Mouse (Mus musculus) CH12.LX (cell line): ENCODE measurements at regions not wholly inside any gene's neighbourhood (a gene's known extent, or its start where the extent isn't known, plus 50 kb on each side); places are given as distances from the start of the nearest gene placed in this dataset.
"Not testable (repeated sequence)": the region's sequence is repeated elsewhere in the genome, so short reads cannot be mapped to it uniquely, and the experiment has no call there.

Source experiments
- DNase-seq: peaks from one replicate; pipeline ENCODE4 v3.0.0-alpha.2; 2013; ENCODE audit errors: extremely low read depth
- H3K27ac ChIP-seq: 2 replicates; pipeline ENCODE4 v1.5.1; 2012; ENCODE audit warnings: low read depth, mild to moderate bottlenecking, control low read depth, moderate library complexity; ENCODE audit not compliant: insufficient read depth
- H3K27me3 ChIP-seq: replicated peaks from 2 replicates; pipeline ENCODE3; 2012; ENCODE audit warnings: inconsistent platforms
- H3K36me3 ChIP-seq, 2 experiments: replicated peaks in 1 of 2; 2 replicates each; pipeline versions ENCODE3 to v1.6.1; 2012; ENCODE audit warnings: inconsistent platforms in 1 of 2, low read length in 1 of 2, mild to moderate bottlenecking in 1 of 2, mixed read lengths in 1 of 2, moderate library complexity in 1 of 2; ENCODE audit not compliant: control insufficient read depth in 1 of 2, insufficient read depth in 1 of 2
- H3K4me1 ChIP-seq, 2 experiments: 2 replicates each; pipeline ENCODE4 v1.6.1; 2012; ENCODE audit warnings: inconsistent platforms in 1 of 2, moderate library complexity in 1 of 2; ENCODE audit not compliant: insufficient read depth in 2 of 2, control insufficient read depth in 1 of 2
- H3K4me2 ChIP-seq: 2 replicates; pipeline ENCODE4 v1.6.1; 2012; ENCODE audit warnings: low read depth, mild to moderate bottlenecking, control low read depth; ENCODE audit not compliant: poor library complexity, insufficient read depth, severe bottlenecking
- H3K4me3 ChIP-seq, 3 experiments: fragments of 150-350 bp in 1 of 3; sonication (generic) in 1 of 3; replicated peaks in 1 of 3; 2 replicates each; pipeline versions ENCODE3 to v1.5.1; 2011 to 2012; ENCODE audit warnings: low read depth in 2 of 3, low read length in 2 of 3, mild to moderate bottlenecking in 2 of 3, moderate library complexity in 2 of 3, control low read depth in 1 of 3, improper control_type of control experiment in 1 of 3, inconsistent platforms in 1 of 3, mixed read lengths in 1 of 3; ENCODE audit not compliant: poor library complexity in 1 of 3
- H3K79me2 ChIP-seq: replicated peaks from 2 replicates; pipeline ENCODE4 v1.6.1; 2012; ENCODE audit warnings: mild to moderate bottlenecking, moderate library complexity; ENCODE audit not compliant: control insufficient read depth, poor library complexity, insufficient read depth, severe bottlenecking; ENCODE audit errors: extremely low read depth
- H3K9ac ChIP-seq: 2 replicates; pipeline ENCODE4 v1.6.1; 2012; ENCODE audit warnings: low read depth, mild to moderate bottlenecking, control low read depth, moderate library complexity; ENCODE audit not compliant: insufficient read depth
- H3K9me3 ChIP-seq: replicated peaks from 2 replicates; pipeline ENCODE3; 2012; ENCODE audit warnings: low read length, inconsistent platforms, mixed read lengths
- BHLHE40 ChIP-seq: IDR thresholded peaks from 2 replicates; pipeline ENCODE4 v1.6.1; 2011; ENCODE audit warnings: mild to moderate bottlenecking, low read depth, low read length, improper control_type of control experiment
- CHD2 ChIP-seq: IDR thresholded peaks from 2 replicates; pipeline ENCODE4 v1.6.1; 2011; ENCODE audit warnings: low read length, improper control_type of control experiment
- CTCF ChIP-seq, 2 experiments: IDR thresholded peaks in 1 of 2; conservative IDR thresholded peaks in 1 of 2; 2 replicates each; pipeline ENCODE4 v1.5.1; 2011 to 2012; ENCODE audit warnings: low read depth in 2 of 2, low read length in 2 of 2, improper control_type of control experiment in 1 of 2, inconsistent platforms in 1 of 2, mild to moderate bottlenecking in 1 of 2, moderate library complexity in 1 of 2
- ETS1 ChIP-seq: conservative IDR thresholded peaks from 2 replicates; pipeline ENCODE4 v1.6.1; 2012; ENCODE audit warnings: low read depth, mild to moderate bottlenecking, inconsistent platforms, low read length, improper control_type of control experiment, moderate library complexity
- JUN ChIP-seq: IDR thresholded peaks from 2 replicates; pipeline ENCODE4 v1.6.1; 2011; ENCODE audit warnings: low read depth, mild to moderate bottlenecking, low read length, improper control_type of control experiment, moderate library complexity; ENCODE audit not compliant: insufficient read depth
- JUND ChIP-seq: conservative IDR thresholded peaks from 2 replicates; pipeline ENCODE4 v1.6.1; 2011; ENCODE audit warnings: low read depth, low read length, improper control_type of control experiment
- KAT2A ChIP-seq: IDR thresholded peaks from 2 replicates; pipeline ENCODE4 v1.6.1; 2012; ENCODE audit warnings: low read length, improper control_type of control experiment, inconsistent platforms; ENCODE audit not compliant: insufficient replicate concordance
- MAFK ChIP-seq: IDR thresholded peaks from 2 replicates; pipeline ENCODE4 v1.6.1; 2011; ENCODE audit warnings: low read length, improper control_type of control experiment; ENCODE audit not compliant: insufficient replicate concordance
- MAX ChIP-seq: IDR thresholded peaks from 2 replicates; pipeline ENCODE4 v1.6.1; 2011; ENCODE audit warnings: low read length, improper control_type of control experiment
- MAZ ChIP-seq: IDR thresholded peaks from 2 replicates; pipeline ENCODE4 v1.6.1; 2012; ENCODE audit warnings: low read depth, mild to moderate bottlenecking, inconsistent platforms, low read length, improper control_type of control experiment, moderate library complexity
- MXI1 ChIP-seq: IDR thresholded peaks from 2 replicates; pipeline ENCODE4 v1.6.1; 2011; ENCODE audit warnings: mild to moderate bottlenecking, low read depth, low read length, improper control_type of control experiment
- MYC ChIP-seq: IDR thresholded peaks from 2 replicates; pipeline ENCODE4 v1.6.1; 2011; ENCODE audit warnings: low read depth, mild to moderate bottlenecking, improper control_type of control experiment, low read length
- NRF1 ChIP-seq: IDR thresholded peaks from 2 replicates; pipeline ENCODE4 v1.6.1; 2014; ENCODE audit warnings: low read depth, mild to moderate bottlenecking, inconsistent platforms, low read length, improper control_type of control experiment, moderate library complexity
- POLR2AphosphoS2 ChIP-seq: IDR thresholded peaks from 2 replicates; pipeline ENCODE4 v1.6.1; 2011; ENCODE audit warnings: low read depth, low read length, improper control_type of control experiment
- SIN3A ChIP-seq: IDR thresholded peaks from 2 replicates; pipeline ENCODE4 v1.6.1; 2012; ENCODE audit warnings: low read length, improper control_type of control experiment, inconsistent platforms
- UBTF ChIP-seq: IDR thresholded peaks from 2 replicates; pipeline ENCODE4 v1.6.1; 2012; ENCODE audit warnings: low read depth, mild to moderate bottlenecking, inconsistent platforms, low read length, improper control_type of control experiment, moderate library complexity
- USF1 ChIP-seq: IDR thresholded peaks from 2 replicates; pipeline ENCODE4 v1.6.1; 2014; ENCODE audit warnings: low read depth, mild to moderate bottlenecking, inconsistent platforms, low read length, improper control_type of control experiment
- USF2 ChIP-seq: conservative IDR thresholded peaks from 2 replicates; pipeline ENCODE4 v1.6.1; 2011; ENCODE audit warnings: low read depth, low read length, improper control_type of control experiment
- ZMIZ1 ChIP-seq: IDR thresholded peaks from 2 replicates; pipeline ENCODE4 v1.6.1; 2012; ENCODE audit warnings: low read depth, mild to moderate bottlenecking, inconsistent platforms, low read length, improper control_type of control experiment
- ZNF384 ChIP-seq: IDR thresholded peaks from 2 replicates; pipeline ENCODE4 v1.6.1; 2012; ENCODE audit warnings: low read depth, low read length, improper control_type of control experiment, inconsistent platforms
- dilution Hi-C: fragments of 300-500 bp; cut with MboI; formaldehyde crosslinking; loops from 2 replicates; pipeline ENCODE4 v1.14.3; 2020; ENCODE audit warnings: low sequenced_read_pairs; ENCODE audit not compliant: extremely low pct_unique_long_range_greater_than_20kb, extremely low pct_ligation_motif_present
- in situ Hi-C: fragments of 300-500 bp; cut with MboI; formaldehyde crosslinking; loops from 3 replicates; pipeline ENCODE4 v1.14.3; 2019; ENCODE audit warnings: low sequenced_read_pairs, low pct_ligation_motif_present, low pct_unique_long_range_greater_than_20kb, mixed read lengths

DNA sequence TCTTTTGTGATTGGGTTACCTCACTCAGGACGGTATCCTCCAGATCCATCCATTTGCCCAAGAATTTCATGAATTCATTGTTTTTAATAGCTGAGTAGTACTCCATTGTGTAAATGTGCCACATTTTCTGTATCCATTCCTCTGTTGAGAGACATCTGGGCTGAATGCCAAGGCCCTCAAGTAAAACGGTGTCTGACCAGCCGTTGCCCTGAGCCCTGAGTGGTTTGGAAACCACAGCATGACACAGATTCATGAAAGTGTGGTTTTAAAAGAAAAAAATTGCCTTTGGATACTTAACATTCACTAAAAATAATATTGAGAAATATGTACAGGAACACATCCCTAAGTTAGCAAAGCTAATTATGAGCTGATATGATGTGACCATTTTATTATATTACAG, 226.1 kb downstream of the Dact1 start:
- H3K4me2 ChIP-seq, H3K36me3 ChIP-seq, H3K9ac ChIP-seq, H3K27me3 ChIP-seq, dilution Hi-C loops, H3K4me3 ChIP-seq, H3K79me2 ChIP-seq, H3K27ac ChIP-seq, H3K9me3 ChIP-seq, in situ Hi-C loops, DNase-seq: not testable (repeated sequence)
- H3K4me1 ChIP-seq: peaks cover 4 to 23% of the 10 kb centered on the region in 2 experiments; a peak in 3 of 4 replicates
- 0 out of 2 replicates have a peak, but pooled peaks have one; percentile 32 for TF ChIP-seq ZNF384

DNA sequence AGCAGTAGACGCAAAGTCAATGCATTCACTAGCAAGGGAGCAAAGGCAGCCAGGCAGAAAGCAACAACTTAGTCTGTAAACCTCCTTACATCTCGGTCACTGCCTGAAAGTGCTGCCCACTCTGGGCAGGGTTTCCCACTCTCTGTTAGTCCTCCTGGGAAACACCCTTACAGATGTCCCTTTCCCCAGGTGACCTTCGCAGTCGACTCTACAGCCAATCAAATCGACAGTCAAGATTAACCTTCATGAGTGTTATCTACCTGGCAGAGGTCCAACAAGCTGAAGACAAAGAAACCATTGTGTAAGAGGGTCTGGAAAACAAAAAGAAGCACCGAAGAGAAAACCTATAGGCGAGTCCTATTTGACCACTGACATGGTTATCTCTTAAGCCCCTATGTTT, 229.0 kb downstream of the Dact1 start:
- TF ChIP-seq MXI1 (no peak), JUN (no peak)
- no peak for DNase-seq
- dilution Hi-C loops (no loop called here), in situ Hi-C loops (no loop called here)
- no peaks in the 10 kb centered on the region for H3K36me3 ChIP-seq
- H3K4me2 ChIP-seq: no peak overlapping the region
- H3K79me2 ChIP-seq: no peaks in the 10 kb centered on the region
- H3K4me3 ChIP-seq: no peak overlapping the region
- no peaks in the 10 kb centered on the region for H3K9me3 ChIP-seq
- H3K27me3 ChIP-seq: no peaks in the 10 kb centered on the region
- peaks cover 4 to 21% of the 10 kb centered on the region in 2 experiments; a peak in 3 of 4 replicates for H3K4me1 ChIP-seq
- H3K27ac ChIP-seq: no peak overlapping the region
- H3K9ac ChIP-seq: no peak overlapping the region

DNA sequence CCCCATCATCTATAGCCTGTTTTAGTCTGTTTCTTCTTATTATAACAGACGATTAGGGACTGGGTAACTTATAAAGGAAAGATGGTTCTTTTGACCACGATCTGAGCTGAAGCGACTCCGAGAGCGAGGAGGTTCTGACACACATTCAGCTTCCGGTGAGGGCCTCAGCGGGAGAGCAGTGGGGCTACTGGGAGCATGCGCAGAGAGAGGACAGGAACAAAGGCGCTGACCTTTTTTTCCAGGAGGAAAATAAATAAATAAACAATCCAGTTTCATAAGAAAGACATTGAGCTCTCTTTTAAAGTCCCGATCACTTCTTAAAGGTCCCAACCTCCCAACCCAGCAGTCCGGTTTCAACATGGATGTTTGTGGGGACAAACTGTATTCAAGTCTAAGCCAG, 230.6 kb downstream of the Dact1 start:
- Histone ChIP-seq H3K36me3 (no peaks in the 10 kb centered on the region), H3K27me3 (no peaks in the 10 kb centered on the region)
- TF ChIP-seq MAX: no peak
- no peak for TF ChIP-seq CTCF (conservative IDR thresholded peaks at IDR 0.05 in 1 of 2, IDR thresholded peaks at IDR 0.05 in 1 of 2; ENCODE audit: low read depth in 2 of 2, low read length in 2 of 2)
- TF ChIP-seq SIN3A: no peak
- no peak for TF ChIP-seq KAT2A
- no peak for TF ChIP-seq ZNF384
- no peak for TF ChIP-seq MAZ
- TF ChIP-seq CHD2: no peak
- TF ChIP-seq MXI1: no peak
- no peak for TF ChIP-seq JUN
- no peak for TF ChIP-seq USF1
- no peak for TF ChIP-seq JUND
- no peak for TF ChIP-seq USF2
- no peak for TF ChIP-seq POLR2AphosphoS2
- TF ChIP-seq MAFK: no peak
- no peak for TF ChIP-seq NRF1
- TF ChIP-seq BHLHE40: no peak
- TF ChIP-seq UBTF: no peak
- no peak for TF ChIP-seq ZMIZ1
- no peak for TF ChIP-seq MYC
- no peak for TF ChIP-seq ETS1
- TF ChIP-seq, all 38 proteins: peak for 0
- H3K9ac ChIP-seq: no peak overlapping the region
- H3K4me2 ChIP-seq: no peak overlapping the region
- in situ Hi-C loops (no loop called here), dilution Hi-C loops (no loop called here)
- no peaks in the 10 kb centered on the region for H3K9me3 ChIP-seq
- no peak overlapping the region for H3K4me3 ChIP-seq
- H3K27ac ChIP-seq: no peak overlapping the region
- no peak for DNase-seq
- H3K79me2 ChIP-seq: no peaks in the 10 kb centered on the region
- H3K4me1 ChIP-seq: peaks cover 2 to 27% of the 10 kb centered on the region in 2 experiments; a peak in 3 of 4 replicates
